Mouse (Mus musculus) forebrain, embryonic 10.5 days (tissue): ENCODE data around the gene Postn. TPM values are rescaled to one million over a fixed set of nuclear protein-coding genes. Genes with fewer than 3 reads are reported as not detected.

Experiments
- DNase-seq: peaks from one replicate; pipeline ENCODE4 v3.0.0-alpha.2; 2017; ENCODE audit warnings: low spot score; ENCODE audit errors: extremely low spot score
- H3K27ac ChIP-seq: fragments of 300-500 bp; sonication (generic); 2 replicates; pipeline ENCODE4 v1.5.1; 2016; ENCODE audit warnings: mild to moderate bottlenecking
- H3K27me3 ChIP-seq: fragments of 300-500 bp; sonication (generic); 2 replicates; pipeline ENCODE4 v1.6.1; 2016; ENCODE audit warnings: mild to moderate bottlenecking; ENCODE audit not compliant: poor library complexity, severe bottlenecking
- H3K36me3 ChIP-seq: fragments of 300-500 bp; sonication (generic); replicated peaks from 2 replicates; pipeline ENCODE4 v1.6.1; 2016; ENCODE audit warnings: mild to moderate bottlenecking, moderate library complexity
- H3K4me1 ChIP-seq: fragments of 300-500 bp; sonication (generic); 2 replicates; pipeline ENCODE4 v1.6.1; 2016
- H3K4me3 ChIP-seq: fragments of 300-500 bp; sonication (generic); 2 replicates; pipeline ENCODE4 v1.5.1; 2016; ENCODE audit warnings: mild to moderate bottlenecking, moderate library complexity
- H3K9me3 ChIP-seq: fragments of 300-500 bp; sonication (generic); 2 replicates; pipeline ENCODE4 v1.6.1; 2016; ENCODE audit warnings: mild to moderate bottlenecking, moderate library complexity
- WGBS: fragments of 180-500 bp; shearing (Covaris S2); methylation state at CpG from one replicate; pipeline ENCODE4 v1.1.7; 2016; 5-methylcytosine and 5-hydroxymethylcytosine counted together
- polyA plus RNA-seq: library from polyadenylated mRNA; unstranded; fragments of >200 nt; fragmentation: Nextera tagmentation; extraction: Ambion mirVana; gene quantifications from 2 replicates; pipeline ENCODE4 v1.2.1, GENCODE M21; 2016

Gene Postn
- polyA plus RNA-seq, 1 experiment from 2014 or later: 3.7 TPM

GRCm38 (mm10) chr3:54424146-54424545 lies 63.2 kb downstream of the Postn start:
- Histone ChIP-seq H3K4me3 (no peak overlapping the region), H3K27ac (no peak overlapping the region)
- WGBS: 85% methylated on average over 4 of the region's 4 CpGs

GRCm38 (mm10) chr3:54431663-54432062 lies 70.8 kb downstream of the Postn start:
- H3K4me3 ChIP-seq: no peak overlapping the region
- H3K4me1 ChIP-seq: peaks cover 3% of the 10 kb centered on the region; the same call in 1 of the 2 replicates
- no peaks in the 10 kb centered on the region for H3K9me3 ChIP-seq
- DNase-seq: no peak
- no peaks in the 10 kb centered on the region for H3K36me3 ChIP-seq
- no peak overlapping the region for H3K27ac ChIP-seq
- WGBS: 64% methylated on average over 4 of the region's 4 CpGs
- H3K27me3 ChIP-seq: no peaks in the 10 kb centered on the region

More at GRCm38 (mm10) chr3:54424146-54424545, 63.2 kb downstream of the Postn start:
- no peaks in the 10 kb centered on the region for H3K27me3 ChIP-seq
- H3K9me3 ChIP-seq: no peaks in the 10 kb centered on the region
- no peaks in the 10 kb centered on the region; the same call in 1 of the 2 replicates for H3K4me1 ChIP-seq
- no peak for DNase-seq
- H3K36me3 ChIP-seq: no peaks in the 10 kb centered on the region

DNA sequence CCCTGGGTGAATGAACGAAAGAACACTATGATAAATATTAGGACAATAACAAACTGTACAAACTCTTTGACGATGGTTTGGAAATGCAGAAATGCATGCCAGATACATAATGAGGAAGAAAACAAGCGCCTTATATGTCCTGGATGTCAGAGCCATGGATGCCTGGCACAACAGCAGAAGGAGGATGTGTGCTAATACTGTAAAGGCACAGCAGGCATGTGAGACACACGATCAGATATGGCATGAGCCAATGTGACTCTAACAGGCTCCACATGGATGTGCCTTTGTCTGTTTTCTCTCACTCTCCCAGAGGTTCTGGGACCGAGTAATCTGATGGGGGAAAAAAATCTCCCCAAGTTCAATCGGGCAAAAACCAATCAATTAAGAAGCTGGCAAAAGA lies 71.3 kb downstream of the Postn start:
- H3K27ac ChIP-seq: no peak overlapping the region
- H3K36me3 ChIP-seq: no peaks in the 10 kb centered on the region
- H3K9me3 ChIP-seq: no peaks in the 10 kb centered on the region
- no peak overlapping the region for H3K4me3 ChIP-seq
- no peaks in the 10 kb centered on the region for H3K27me3 ChIP-seq
- peaks cover 3% of the 10 kb centered on the region; the same call in 1 of the 2 replicates for H3K4me1 ChIP-seq
- 77% methylated on average over 6 of the region's 6 CpGs for WGBS
- DNase-seq: no peak

- WGBS: 80% methylated on average over 4 of the region's 4 CpGs
- Histone ChIP-seq H3K36me3 (no peaks in the 10 kb centered on the region), H3K27me3 (no peaks in the 10 kb centered on the region), H3K4me3 (no peak overlapping the region), H3K27ac (no peak overlapping the region), H3K4me1 (peaks cover 3% of the 10 kb centered on the region; the same call in 1 of the 2 replicates), H3K9me3 (no peaks in the 10 kb centered on the region)
- no peak for DNase-seq
Measured at GRCm38 (mm10) chr3:54432605-54433004, 71.7 kb downstream of the Postn start.

DNA sequence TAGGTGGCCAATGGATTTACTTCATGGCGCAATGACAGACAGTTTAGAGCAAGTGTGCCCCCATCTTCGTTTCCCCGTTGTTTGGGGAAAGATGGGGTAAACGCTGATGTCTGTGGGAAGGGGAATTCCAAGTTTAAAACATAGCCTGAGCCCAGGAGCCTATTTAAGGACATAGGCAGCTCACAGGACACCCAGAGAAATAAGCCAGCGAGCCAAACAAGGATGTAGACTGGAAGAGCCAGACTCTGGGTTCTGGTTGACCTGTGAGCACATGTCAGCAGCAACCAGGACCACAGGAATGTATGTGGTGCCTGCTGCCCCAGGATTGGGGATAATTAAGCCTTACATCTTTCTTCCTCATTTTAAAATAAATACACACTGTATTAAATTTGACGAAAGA lies 73.7 kb downstream of the Postn start:
- H3K4me3 ChIP-seq: no peak overlapping the region
- DNase-seq: no peak
- no peaks in the 10 kb centered on the region for H3K9me3 ChIP-seq
- no peaks in the 10 kb centered on the region for H3K36me3 ChIP-seq
- peaks cover 3% of the 10 kb centered on the region; the same call in 1 of the 2 replicates for H3K4me1 ChIP-seq
- WGBS: 90% methylated on average over 6 of the region's 6 CpGs
- H3K27me3 ChIP-seq: no peaks in the 10 kb centered on the region
- H3K27ac ChIP-seq: no peak overlapping the region

GRCm38 (mm10) chr3:54436373-54436964 lies 75.6 kb downstream of the Postn start:
- Histone ChIP-seq H3K4me1 (peaks cover 3% of the 10 kb centered on the region; the same call in 1 of the 2 replicates), H3K9me3 (no peaks in the 10 kb centered on the region)

More at GRCm38 (mm10) chr3:54436373-54436964, 75.6 kb downstream of the Postn start:
- H3K4me3 ChIP-seq: no peak overlapping the region
- no peaks in the 10 kb centered on the region for H3K36me3 ChIP-seq
- H3K27me3 ChIP-seq: no peaks in the 10 kb centered on the region
- DNase-seq: no peak
- H3K27ac ChIP-seq: no peak overlapping the region
- WGBS: 84% methylated on average over 1 of the region's 1 CpGs

Other genes starting within 250 kb of the Postn start
- gene Trpc4, start 205.1 kb upstream of the Postn start, polyA plus RNA-seq: 0.30 and 0.40 TPM in 2 replicates